Mouse (Mus musculus) liver, embryonic 14.5 days (tissue): ENCODE results near the gene Man2c1.

Source experiments
- CTCF ChIP-seq: IDR thresholded peaks from 2 replicates; pipeline ENCODE4 v1.5.1; 2016; ENCODE audit warnings: antibody characterized with exemption, low read depth, control low read depth
- EP300 ChIP-seq: IDR thresholded peaks from 2 replicates; pipeline ENCODE4 v1.6.1; 2016; ENCODE audit warnings: antibody characterized with exemption, low read depth

GRCm38 (mm10) chr9:57163137-57163536 is 32.6 kb downstream of the Man2c1 start:
- TF ChIP-seq CTCF (no peak), EP300 (no peak)
